21 mouse cellular contexts compared by ENCODE assay signal in genomic region chr4:46102078-46102769, GRCm38 (mm10). TPM values are rescaled to one million over a fixed set of nuclear protein-coding genes. Genes with fewer than 3 reads are reported as not detected.
DNase-seq lines count a peak whose midpoint lies in the region; ATAC-seq and TF ChIP-seq lines count a peak whose summit lies in the region.
"Had no signal": no experiment of that assay in that cellular context is flagged by ENCODE, and none has a peak within 500 bp of the region (broad histone marks: within the 10 kb centered on the region; RNA-seq: fewer than 3 reads in every experiment).

No protein-coding gene starts in this region.

- H3K9me3 ChIP-seq in heart, embryonic 15.5 days (replicated peaks), result no peaks in the 10 kb centered on the region
- H3K9me3 ChIP-seq in heart, embryonic 11.5 days (replicated peaks; ENCODE audit: control insufficient read depth, low read length), result no peaks in the 10 kb centered on the region
- no peaks in the 10 kb centered on the region for H3K9me3 ChIP-seq in kidney, embryonic 16.5 days (ENCODE audit: low read length)
- H3K9me3 ChIP-seq in forebrain, embryonic 13.5 days (replicated peaks), result no peaks in the 10 kb centered on the region
- H3K9me3 ChIP-seq: embryonic facial prominence, embryonic 12.5 days; forebrain, embryonic 12.5 days had no signal

- TF ChIP-seq CTCF in gastrocnemius, adult 2 months (IDR thresholded peaks at IDR 0.05), result no peak

- H3K36me3 ChIP-seq in heart, embryonic 15.5 days, result peaks cover 39% of the 10 kb centered on the region
- peaks cover 9% of the 10 kb centered on the region for H3K36me3 ChIP-seq in heart, embryonic 11.5 days (ENCODE audit: control insufficient read depth, insufficient read depth, low read length)
- no peaks in the 10 kb centered on the region for H3K36me3 ChIP-seq in kidney, embryonic 16.5 days (ENCODE audit: insufficient read depth, low read length)
- H3K36me3 ChIP-seq in myocyte (ENCODE audit: control insufficient read depth, insufficient read depth), result peaks cover 3% of the 10 kb centered on the region
- H3K36me3 ChIP-seq in forebrain, embryonic 13.5 days (ENCODE audit: poor library complexity, severe bottlenecking), result no peaks in the 10 kb centered on the region
- H3K36me3 ChIP-seq: embryonic facial prominence, embryonic 12.5 days; forebrain, embryonic 12.5 days had no signal

- H3K4me2 ChIP-seq in heart, embryonic 15.5 days, result no peak overlapping the region
- no peak overlapping the region for H3K4me2 ChIP-seq in heart, embryonic 11.5 days
- no peak overlapping the region for H3K4me2 ChIP-seq in kidney, embryonic 16.5 days (replicated peaks; ENCODE audit: low read depth, low read length)
- H3K4me2 ChIP-seq in myocyte (ENCODE audit: low read depth), result no peak overlapping the region
- no peak overlapping the region for H3K4me2 ChIP-seq in forebrain, embryonic 13.5 days
- H3K4me2 ChIP-seq: forebrain, embryonic 12.5 days; hindbrain, embryonic 14.5 days had no signal

- H3K79me2 ChIP-seq in myocyte (ENCODE audit: control insufficient read depth, insufficient read depth), result no peaks in the 10 kb centered on the region

- intact Hi-C loops in gastrocnemius, adult 2 months (cut with DNase I), result loop anchor here (5.0 kb wide), 1 partner anchor 65 kb away; the partner anchor contains the start of gene Tmod1

- H3K4me1 ChIP-seq in heart, embryonic 15.5 days (replicated peaks), result peaks cover 31% of the 10 kb centered on the region
- peaks cover 26% of the 10 kb centered on the region for H3K4me1 ChIP-seq in heart, embryonic 11.5 days (ENCODE audit: control insufficient read depth, insufficient read depth, low read length)
- H3K4me1 ChIP-seq in kidney, embryonic 16.5 days (ENCODE audit: insufficient read depth, low read length), result peaks cover 28% of the 10 kb centered on the region
- H3K4me1 ChIP-seq in forebrain, embryonic 13.5 days, result no peaks in the 10 kb centered on the region

- no peak overlapping the region for H3ac ChIP-seq in myocyte (ENCODE audit: control insufficient read depth, insufficient read length)

- no peak overlapping the region; the same call in 1 of the 2 replicates for H3K4me3 ChIP-seq in gastrocnemius, adult 2 months
- H3K4me3 ChIP-seq in heart, embryonic 15.5 days, result no peak overlapping the region
- H3K4me3 ChIP-seq in heart, embryonic 11.5 days (ENCODE audit: low read depth, low read length), result no peak overlapping the region
- no peak overlapping the region for H3K4me3 ChIP-seq in kidney, embryonic 16.5 days (ENCODE audit: low read length)
- no peak overlapping the region for H3K4me3 ChIP-seq in myocyte
- H3K4me3 ChIP-seq in forebrain, embryonic 13.5 days, result no peak overlapping the region
- H3K4me3 ChIP-seq: embryonic facial prominence, embryonic 12.5 days; forebrain, embryonic 12.5 days had no signal

- H3K27me3 ChIP-seq in heart, embryonic 15.5 days, result no peaks in the 10 kb centered on the region
- H3K27me3 ChIP-seq in heart, embryonic 11.5 days (ENCODE audit: control insufficient read depth, insufficient read depth, low read length), result no peaks in the 10 kb centered on the region
- H3K27me3 ChIP-seq in kidney, embryonic 16.5 days (ENCODE audit: insufficient read depth, low read length), result no peaks in the 10 kb centered on the region
- no peaks in the 10 kb centered on the region for H3K27me3 ChIP-seq in myocyte (ENCODE audit: control insufficient read depth, insufficient read depth, insufficient read length)
- H3K27me3 ChIP-seq in forebrain, embryonic 13.5 days, result no peaks in the 10 kb centered on the region
- H3K27me3 ChIP-seq: embryonic facial prominence, embryonic 12.5 days had no signal

- 71% methylated on average over 10 of the region's 10 CpGs for WGBS in heart, embryonic 15.5 days
- WGBS in heart, embryonic 11.5 days (ENCODE audit: insufficient replicate concordance), result 74% methylated on average over 10 of the region's 10 CpGs
- 83% methylated on average over 10 of the region's 10 CpGs for WGBS in kidney, embryonic 16.5 days
- WGBS in forebrain, embryonic 13.5 days, result 93% methylated on average over 10 of the region's 10 CpGs

- DNase-seq in gastrocnemius, adult 2 months, result no peak
- no peak for DNase-seq in gastrocnemius, postnatal 4 days (ENCODE audit: low spot score in 2 of 2)
- no peak for DNase-seq in kidney, postnatal 10 days
- DNase-seq: adrenal gland, postnatal 10 days; cerebellum, adult 11 months; cerebellum, adult 8-10 months; cerebellum, postnatal 14 days; embryo, embryonic 11 days; forebrain, postnatal 0 days; gastrocnemius, postnatal 25 days; heart, adult 18-20 months; heart, postnatal 10 days had no signal

- peak overlapping the region; percentile 83 for H3K27ac ChIP-seq in gastrocnemius, adult 2 months
- no peak overlapping the region for H3K27ac ChIP-seq in heart, embryonic 15.5 days
- no peak overlapping the region for H3K27ac ChIP-seq in heart, embryonic 11.5 days (ENCODE audit: low read depth, low read length)
- peak overlapping the region; percentile 48; the same call in 1 of the 2 replicates for H3K27ac ChIP-seq in kidney, embryonic 16.5 days (ENCODE audit: low read length)
- H3K27ac ChIP-seq in forebrain, embryonic 13.5 days, result no peak overlapping the region
- H3K27ac ChIP-seq: embryonic facial prominence, embryonic 12.5 days; forebrain, embryonic 12.5 days; hindbrain, embryonic 14.5 days had no signal

- ATAC-seq in heart, embryonic 15.5 days (replicated peaks; ENCODE audit: insufficient number of reproducible peaks, insufficient read depth, low FRiP score, low read depth), result 0 out of 2 replicates have a peak, but pooled peaks have one; percentile 31
- no peak for ATAC-seq in heart, embryonic 11.5 days (replicated peaks; ENCODE audit: insufficient number of reproducible peaks, low FRiP score, low TSS enrichment)
- ATAC-seq in kidney, embryonic 16.5 days (ENCODE audit: low FRiP score, low TSS enrichment), result no peak
- ATAC-seq in forebrain, embryonic 13.5 days, result no peak
- ATAC-seq: forebrain, postnatal 0 days; intestine, embryonic 16.5 days had no signal

- no peak overlapping the region for H3K9ac ChIP-seq in heart, embryonic 15.5 days
- H3K9ac ChIP-seq in heart, embryonic 11.5 days (ENCODE audit: low read depth, low read length), result no peak overlapping the region
- no peak overlapping the region for H3K9ac ChIP-seq in kidney, embryonic 16.5 days (replicated peaks; ENCODE audit: low read length)
- no peak overlapping the region for H3K9ac ChIP-seq in forebrain, embryonic 13.5 days
- H3K9ac ChIP-seq: embryonic facial prominence, embryonic 12.5 days; forebrain, embryonic 12.5 days; forebrain, postnatal 0 days; hindbrain, embryonic 14.5 days had no signal

- no peak for TF ChIP-seq POLR2A in myocyte (IDR thresholded peaks at IDR 0.05; ENCODE audit: insufficient read length, low read depth)

TF ChIP-seq in myocyte, 11 proteins besides CTCF, POLR2A, EP300 and RAD21:
- TF ChIP-seq TCF12 (IDR thresholded peaks at IDR 0.05; ENCODE audit: insufficient read depth, poor library complexity, severe bottlenecking) (no peak), MYOG (IDR thresholded peaks at IDR 0.05; ENCODE audit: control insufficient read depth in 1 of 3, insufficient read depth in 1 of 3, insufficient read length in 2 of 3, low read depth in 2 of 3) (peak in 2 of 3 experiments; percentile 10 to 28), E2F4 (IDR thresholded peaks at IDR 0.05; ENCODE audit: insufficient read depth) (no peak), CEBPB (IDR thresholded peaks at IDR 0.05; ENCODE audit: insufficient read depth, poor library complexity, severe bottlenecking) (no peak)
TF ChIP-seq in myocyte: peak in this region for 1.

RNA-seq across cellular contexts. Expression of gene Ncbp1, which starts 36.2 kb away (rescaled TPM):
- total RNA-seq in gastrocnemius, adult 2 months (2021), result 10 to 100 TPM; 13.1 to 14.9 TPM
- 10 to 100 TPM; 26.8 to 31.6 TPM for total RNA-seq in gastrocnemius, postnatal 4 days (2021)
- 37.4 and 45.4 TPM in 2 replicates for polyA plus RNA-seq in heart, embryonic 15.5 days (2015; fragmentation: Nextera tagmentation; extraction: Ambion mirVana)
- 59.1 and 67.4 TPM in 2 replicates for polyA plus RNA-seq in heart, embryonic 11.5 days (2014; fragmentation: Nextera tagmentation; extraction: Ambion mirVana)
- polyA plus RNA-seq in kidney, embryonic 16.5 days (2015; fragmentation: Nextera tagmentation; extraction: Ambion mirVana), result 90.6 and 90.9 TPM in 2 replicates
- 62.0 TPM for polyA plus RNA-seq in myocyte (2012; fragmentation: generic; extraction: Trizol)
- polyA plus RNA-seq in forebrain, embryonic 13.5 days (2015; fragmentation: Nextera tagmentation; extraction: Ambion mirVana), result 107 and 110 TPM in 2 replicates

RNA-seq across cellular contexts. Expression of gene Tstd2, which starts 36.3 kb away (rescaled TPM):
- total RNA-seq in gastrocnemius, adult 2 months (2021), result 10 to 100 TPM in 1 of 2 experiments, 1 to 10 TPM in 1; 9.8 to 11.1 TPM
- total RNA-seq in gastrocnemius, postnatal 4 days (2021), result 10 to 100 TPM; 21.6 to 22.2 TPM
- 24.2 and 29.4 TPM in 2 replicates for polyA plus RNA-seq in heart, embryonic 15.5 days (2015; fragmentation: Nextera tagmentation; extraction: Ambion mirVana)
- polyA plus RNA-seq in heart, embryonic 11.5 days (2014; fragmentation: Nextera tagmentation; extraction: Ambion mirVana), result 23.4 and 26.6 TPM in 2 replicates
- polyA plus RNA-seq in kidney, embryonic 16.5 days (2015; fragmentation: Nextera tagmentation; extraction: Ambion mirVana), result 39.1 and 54.4 TPM in 2 replicates
- 14.9 TPM for polyA plus RNA-seq in myocyte (2012; fragmentation: generic; extraction: Trizol)
- polyA plus RNA-seq in forebrain, embryonic 13.5 days (2015; fragmentation: Nextera tagmentation; extraction: Ambion mirVana), result 44.5 and 45.5 TPM in 2 replicates

Comparison
In these comparisons a context has a peak if more than half of its experiments do, and no peak if none do; other contexts are left out.
1. H3K27ac ChIP-seq: peak in gastrocnemius, adult 2 months (single experiment) and kidney, embryonic 16.5 days (single experiment); none in heart, embryonic 15.5 days (single experiment), heart, embryonic 11.5 days (single experiment) and forebrain, embryonic 13.5 days (single experiment).